Mouse (Mus musculus) lung, embryonic 14.5 days (tissue): Measurements from ENCODE around the gene C530008M17Rik. TPM values are rescaled to one million over a fixed set of nuclear protein-coding genes. Genes with fewer than 3 reads are reported as not detected.
A peak's percentile ranks its signal among the peaks of the same experiment; 100 is the strongest.

Experiments
- ATAC-seq: fragments of 200-750 bp; cut with Nextera tagmentation; 2 replicates; pipeline ENCODE4 v1.8.0; 2017; ENCODE audit warnings: mild to moderate bottlenecking, moderate TSS enrichment, moderate library complexity; ENCODE audit not compliant: insufficient read depth
- DNase-seq: peaks from one replicate; pipeline ENCODE4 v3.0.0-alpha.2; 2015
- H3K27ac ChIP-seq: fragments of 300-500 bp; sonication (generic); 2 replicates; pipeline ENCODE4 v1.5.1; 2014; ENCODE audit warnings: low read depth, mild to moderate bottlenecking, moderate library complexity
- H3K27me3 ChIP-seq: fragments of 300-500 bp; sonication (generic); 2 replicates; pipeline ENCODE4 v1.6.1; 2014; ENCODE audit warnings: low read length, control low read depth; ENCODE audit not compliant: insufficient read depth
- H3K36me3 ChIP-seq: fragments of 300-500 bp; sonication (generic); 2 replicates; pipeline ENCODE4 v1.6.1; 2014; ENCODE audit warnings: control low read depth; ENCODE audit not compliant: insufficient read depth
- H3K4me1 ChIP-seq: fragments of 300-500 bp; sonication (generic); 2 replicates; pipeline ENCODE4 v1.6.1; 2014; ENCODE audit warnings: antibody characterized with exemption, control low read depth; ENCODE audit not compliant: insufficient read depth
- H3K4me2 ChIP-seq: fragments of 300-500 bp; sonication (generic); 2 replicates; pipeline ENCODE4 v1.6.1; 2014; ENCODE audit warnings: mild to moderate bottlenecking
- H3K4me3 ChIP-seq: fragments of 300-500 bp; sonication (generic); 2 replicates; pipeline ENCODE4 v1.5.1; 2014; ENCODE audit warnings: low read depth, low read length
- H3K9ac ChIP-seq: fragments of 300-500 bp; sonication (generic); 2 replicates; pipeline ENCODE4 v1.6.1; 2014
- H3K9me3 ChIP-seq: fragments of 300-500 bp; sonication (generic); 2 replicates; pipeline ENCODE4 v1.6.1; 2016; ENCODE audit warnings: low read depth, low read length, control low read depth
- CTCF ChIP-seq: IDR thresholded peaks from 2 replicates; pipeline ENCODE4 v1.5.1; 2016; ENCODE audit warnings: antibody characterized with exemption, low read depth
- WGBS: fragments of 180-500 bp; shearing (Covaris S2); extraction: QIAGEN DNeasy Blood & Tissue Kit; methylation state at CpG from one replicate; pipeline ENCODE4 v1.1.7; 2014; 5-methylcytosine and 5-hydroxymethylcytosine counted together
- polyA plus RNA-seq: library from polyadenylated mRNA; unstranded; fragments of >200 nt; fragmentation: Nextera tagmentation; extraction: Ambion mirVana; gene quantifications from 2 replicates; pipeline ENCODE4 v1.2.1, GENCODE M21; 2014

Gene C530008M17Rik
- polyA plus RNA-seq, 1 experiment from 2014 or later = 14.8 TPM

GRCm38 (mm10) chr5:76665421-76665820, 9.1 kb downstream of the C530008M17Rik start:
- 29% methylated on average over 7 of the region's 7 CpGs for WGBS
- Histone ChIP-seq H3K4me1 (0 out of 2 replicates have a peak, but pooled peaks cover 1% of the 10 kb centered on the region), H3K27ac (no peak overlapping the region), H3K36me3 (no peaks in the 10 kb centered on the region), H3K9ac (no peak overlapping the region), H3K27me3 (no peaks in the 10 kb centered on the region), H3K9me3 (no peaks in the 10 kb centered on the region), H3K4me2 (no peak overlapping the region), H3K4me3 (no peak overlapping the region)
- DNase-seq (peak; percentile 58), ATAC-seq (peak; percentile 54; the same call in 1 of the 2 replicates)
- no peak for TF ChIP-seq CTCF

GRCm38 (mm10) chr5:76666026-76666756, 9.9 kb downstream of the C530008M17Rik start:
- Histone ChIP-seq H3K9ac (no peak overlapping the region), H3K27ac (no peak overlapping the region), H3K4me2 (no peak overlapping the region), H3K9me3 (no peaks in the 10 kb centered on the region), H3K27me3 (no peaks in the 10 kb centered on the region), H3K4me3 (no peak overlapping the region), H3K4me1 (no peaks in the 10 kb centered on the region), H3K36me3 (no peaks in the 10 kb centered on the region)
- ATAC-seq (no peak), DNase-seq (no peak)
- 63% methylated on average over 6 of the region's 6 CpGs for WGBS
- TF ChIP-seq CTCF = no peak

GRCm38 (mm10) chr5:76668118-76668517, 11.8 kb downstream of the C530008M17Rik start:
- no peak for DNase-seq
- no peak overlapping the region for H3K9ac ChIP-seq
- H3K4me2 ChIP-seq = no peak overlapping the region
- ATAC-seq = no peak
- H3K36me3 ChIP-seq = no peaks in the 10 kb centered on the region
- H3K27me3 ChIP-seq = no peaks in the 10 kb centered on the region
- WGBS = 67% methylated on average over 5 of the region's 5 CpGs
- H3K9me3 ChIP-seq = no peaks in the 10 kb centered on the region
- H3K4me3 ChIP-seq = no peak overlapping the region
- no peaks in the 10 kb centered on the region for H3K4me1 ChIP-seq
- TF ChIP-seq CTCF = no peak
- no peak overlapping the region for H3K27ac ChIP-seq

GRCm38 (mm10) chr5:76668547-76668946, 12.2 kb downstream of the C530008M17Rik start:
- no peak for TF ChIP-seq CTCF
- no peaks in the 10 kb centered on the region for H3K36me3 ChIP-seq
- DNase-seq = no peak
- H3K4me3 ChIP-seq = no peak overlapping the region
- WGBS = 78% methylated on average over 5 of the region's 5 CpGs
- H3K27ac ChIP-seq = no peak overlapping the region
- H3K4me2 ChIP-seq = no peak overlapping the region
- ATAC-seq = no peak
- H3K4me1 ChIP-seq = no peaks in the 10 kb centered on the region
- H3K9ac ChIP-seq = no peak overlapping the region
- H3K9me3 ChIP-seq = no peaks in the 10 kb centered on the region
- no peaks in the 10 kb centered on the region for H3K27me3 ChIP-seq

- H3K27me3 ChIP-seq = no peaks in the 10 kb centered on the region
- no peak overlapping the region for H3K9ac ChIP-seq
- no peak overlapping the region for H3K4me2 ChIP-seq
- no peaks in the 10 kb centered on the region for H3K36me3 ChIP-seq
- H3K4me3 ChIP-seq = no peak overlapping the region
- no peak for TF ChIP-seq CTCF
- no peak for ATAC-seq
- no peak overlapping the region for H3K27ac ChIP-seq
- 88% methylated on average over 10 of the region's 10 CpGs for WGBS
- no peak for DNase-seq
- H3K4me1 ChIP-seq = no peaks in the 10 kb centered on the region
- no peaks in the 10 kb centered on the region for H3K9me3 ChIP-seq
Observed at GRCm38 (mm10) chr5:76670183-76670582, 13.9 kb downstream of the C530008M17Rik start.

- ATAC-seq = no peak
- H3K4me2 ChIP-seq = no peak overlapping the region
- no peaks in the 10 kb centered on the region for H3K36me3 ChIP-seq
- 89% methylated on average over 5 of the region's 5 CpGs for WGBS
- H3K9me3 ChIP-seq = no peaks in the 10 kb centered on the region
- no peak overlapping the region for H3K27ac ChIP-seq
- no peak for TF ChIP-seq CTCF
- H3K9ac ChIP-seq = no peak overlapping the region
- no peak for DNase-seq
- H3K4me3 ChIP-seq = no peak overlapping the region
- no peaks in the 10 kb centered on the region for H3K27me3 ChIP-seq
- no peaks in the 10 kb centered on the region for H3K4me1 ChIP-seq
Observed at GRCm38 (mm10) chr5:76674022-76674653, 17.8 kb downstream of the C530008M17Rik start.

- Histone ChIP-seq H3K36me3 (no peaks in the 10 kb centered on the region), H3K9me3 (no peaks in the 10 kb centered on the region), H3K27me3 (no peaks in the 10 kb centered on the region), H3K4me2 (no peak overlapping the region), H3K9ac (no peak overlapping the region), H3K27ac (no peak overlapping the region), H3K4me3 (no peak overlapping the region), H3K4me1 (no peaks in the 10 kb centered on the region)
- no peak for ATAC-seq
- 61% methylated on average over 4 of the region's 4 CpGs for WGBS
- TF ChIP-seq CTCF = no peak
- peak; percentile 45 for DNase-seq
Observed at GRCm38 (mm10) chr5:76675369-76675768, 19.1 kb downstream of the C530008M17Rik start.
